Mouse (Mus musculus) adrenal gland, adult 8-10 months (tissue): ENCODE data around the gene Il18r1. TPM values are rescaled to one million over a fixed set of nuclear protein-coding genes. Genes with fewer than 3 reads are reported as not detected.

Experiments used
- DNase-seq: peaks from one replicate; pipeline ENCODE4 v3.0.0; 2022
- total RNA-seq, 4 experiments: library from RNA; stranded (reverse); gene quantifications; 2 replicates each; pipeline ENCODE4 v1.2.4; 2022

Gene Il18r1
- total RNA-seq, 4 experiments from 2014 or later: 0.08 to 0.43 (median 0.32) TPM

- no peak for DNase-seq
Observed at GRCm38 (mm10) chr1:40499708-40500107, 34.4 kb downstream of the Il18r1 start.

- DNase-seq: no peak
Observed at GRCm38 (mm10) chr1:40501126-40501525, 35.8 kb downstream of the Il18r1 start.

GRCm38 (mm10) chr1:40501546-40502398, 36.4 kb downstream of the Il18r1 start:
- no peak for DNase-seq

GRCm38 (mm10) chr1:40504548-40504947, 39.2 kb downstream of the Il18r1 start:
- DNase-seq: no peak

- DNase-seq: no peak
Observed at GRCm38 (mm10) chr1:40514851-40515585, 49.7 kb downstream of the Il18r1 start, which contains the start of gene Il18rap. Il18rap (plus strand) TSS chr1:40515362.

- DNase-seq: no peak
Observed at GRCm38 (mm10) chr1:40516364-40516763, 51.0 kb downstream of the Il18r1 start.

- DNase-seq: no peak
Observed at GRCm38 (mm10) chr1:40522918-40523317, 57.6 kb downstream of the Il18r1 start.

GRCm38 (mm10) chr1:40523971-40524722, 58.8 kb downstream of the Il18r1 start:
- DNase-seq: no peak

GRCm38 (mm10) chr1:40529287-40529686, 63.9 kb downstream of the Il18r1 start:
- DNase-seq: no peak

- DNase-seq: no peak
Observed at GRCm38 (mm10) chr1:40537577-40537976, 72.2 kb downstream of the Il18r1 start.

GRCm38 (mm10) chr1:40544650-40545049, 79.3 kb downstream of the Il18r1 start:
- DNase-seq: peak; percentile 7

- no peak for DNase-seq
Observed at GRCm38 (mm10) chr1:40546645-40547044, 81.3 kb downstream of the Il18r1 start.

GRCm38 (mm10) chr1:40547064-40547572, 81.8 kb downstream of the Il18r1 start:
- no peak for DNase-seq

- DNase-seq: no peak
Observed at GRCm38 (mm10) chr1:40547762-40548161, 82.4 kb downstream of the Il18r1 start.

Other genes starting within 250 kb of the Il18r1 start
- gene Il1r1, start 240.5 kb upstream of the Il18r1 start, total RNA-seq: 1 to 10 TPM; 4.2 to 5.5 (median 4.9) TPM
- 1 to 10 TPM; 1.0 to 2.4 (median 1.6) TPM for gene Il1rl2, start 140.9 kb upstream of the Il18r1 start, total RNA-seq
- 1 to 10 TPM in 2 of 4 experiments, under 1 TPM in 2; 0.38 to 1.5 (median 0.82) TPM for gene Il1rl1, start 36.0 kb upstream of the Il18r1 start, total RNA-seq
- under 1 TPM; 0.12 to 0.43 (median 0.36) TPM for gene Il18rap, start 49.8 kb downstream of the Il18r1 start, total RNA-seq
- gene Slc9a4, start 114.5 kb downstream of the Il18r1 start, total RNA-seq: not detected
- under 1 TPM in 3 of 4 experiments, not detected in 1; 0.05 to 0.07 (median 0.06) TPM for gene Slc9a2, start 215.0 kb downstream of the Il18r1 start, total RNA-seq